Comparison of ENCODE assay signal across 24 mouse cellular contexts in genomic region chr10:88578651-88579050, GRCm38 (mm10). TPM values are rescaled to one million over a fixed set of nuclear protein-coding genes. Genes with fewer than 3 reads are reported as not detected.
A peak's percentile ranks its signal among the peaks of the same experiment; 100 is the strongest.
DNase-seq lines count a peak whose midpoint lies in the region; ATAC-seq and TF ChIP-seq lines count a peak whose summit lies in the region.
"Had no signal": no experiment of that assay in that cellular context is flagged by ENCODE, and none has a peak within 500 bp of the region (broad histone marks: within the 10 kb centered on the region; RNA-seq: fewer than 3 reads in every experiment).

No protein-coding gene starts in this region.

- no peak for TF ChIP-seq POLR2A in liver, adult 2 months (IDR thresholded peaks at IDR 0.05; ENCODE audit: extremely low read depth, insufficient read depth, low read length)

- ATAC-seq in liver, postnatal 0 days: no peak
- peak; percentile 93 for ATAC-seq in common myeloid progenitor, adult 5-6 weeks (replicated peaks; ENCODE audit: low read depth, poor library complexity, severe bottlenecking)
- ATAC-seq: Patski had no signal

- no peak for DNase-seq in gastrocnemius, adult 2 months
- no peak for DNase-seq in gastrocnemius, adult 18-20 months (ENCODE audit: low spot score)
- peak; percentile 17 for DNase-seq in liver, adult 2 months (ENCODE audit: extremely low read depth, low read depth, low spot score)
- DNase-seq in liver, postnatal 0 days: no peak
- no peak for DNase-seq in cerebellum, postnatal 36 days
- DNase-seq in yolk sac, embryonic 10.5 days (ENCODE audit: low spot score): no peak
- DNase-seq in embryo, embryonic 10 days (ENCODE audit: low spot score): no peak
- DNase-seq: adrenal gland, postnatal 14 days; B cell, adult 2 months; cerebellum, adult 18-20 months; gastrocnemius, postnatal 14 days; layer of hippocampus, adult 9-11 months; liver, embryonic 13.5 days; lung, postnatal 4 days; right cerebral cortex, adult 18-20 months; thymus, postnatal 25 days had no signal

- H3K9ac ChIP-seq in liver, adult 2 months (ENCODE audit: low read depth, low read length): no peak overlapping the region
- no peak overlapping the region for H3K9ac ChIP-seq in liver, postnatal 0 days (replicated peaks)
- H3K9ac ChIP-seq: forebrain, embryonic 12.5 days; hindbrain, embryonic 13.5 days; limb, embryonic 12.5 days; liver, embryonic 13.5 days; lung, embryonic 15.5 days; midbrain, embryonic 12.5 days; neural tube, embryonic 13.5 days had no signal

- 73% methylated on average over 4 of the region's 4 CpGs for WGBS in liver, adult 2 months
- WGBS in liver, postnatal 0 days (ENCODE audit: insufficient replicate concordance): 46% methylated on average over 4 of the region's 4 CpGs

- TF ChIP-seq CTCF in gastrocnemius, adult 2 months (IDR thresholded peaks at IDR 0.05): no peak
- TF ChIP-seq CTCF in liver, adult 2 months (IDR thresholded peaks at IDR 0.05; ENCODE audit: low read depth, low read length): no peak
- no peak for TF ChIP-seq CTCF in liver, postnatal 0 days (IDR thresholded peaks at IDR 0.05; ENCODE audit: low read depth)

- H3K4me3 ChIP-seq in gastrocnemius, adult 2 months: no peak overlapping the region
- H3K4me3 ChIP-seq in liver, adult 2 months (ENCODE audit: insufficient read depth, low read depth, low read length): no peak overlapping the region
- H3K4me3 ChIP-seq in liver, postnatal 0 days (ENCODE audit: low read depth, low read length): no peak overlapping the region
- H3K4me3 ChIP-seq: forebrain, embryonic 12.5 days; hindbrain, embryonic 13.5 days; limb, embryonic 12.5 days; liver, embryonic 13.5 days; lung, embryonic 15.5 days; midbrain, embryonic 12.5 days; neural tube, embryonic 13.5 days had no signal

- no peaks in the 10 kb centered on the region for H3K4me1 ChIP-seq in liver, adult 2 months (ENCODE audit: control insufficient read depth, insufficient read depth, low read length)
- no peaks in the 10 kb centered on the region for H3K4me1 ChIP-seq in liver, postnatal 0 days (ENCODE audit: insufficient read depth)
- H3K4me1 ChIP-seq: forebrain, embryonic 12.5 days; hindbrain, embryonic 13.5 days; limb, embryonic 12.5 days; liver, embryonic 13.5 days; lung, embryonic 15.5 days; midbrain, embryonic 12.5 days; neural tube, embryonic 13.5 days had no signal

- intact Hi-C loops in gastrocnemius, adult 2 months (cut with DNase I): no loop called here

- no peak for TF ChIP-seq EP300 in liver, postnatal 0 days (IDR thresholded peaks at IDR 0.05; ENCODE audit: low read depth)

- H3K9me3 ChIP-seq in liver, postnatal 0 days (ENCODE audit: low read length): no peaks in the 10 kb centered on the region
- H3K9me3 ChIP-seq: forebrain, embryonic 12.5 days; hindbrain, embryonic 13.5 days; limb, embryonic 12.5 days; liver, embryonic 13.5 days; lung, embryonic 15.5 days; midbrain, embryonic 12.5 days; neural tube, embryonic 13.5 days had no signal

- no peak overlapping the region for H3K4me2 ChIP-seq in liver, postnatal 0 days (ENCODE audit: low read depth, low read length)
- H3K4me2 ChIP-seq: forebrain, embryonic 12.5 days; hindbrain, embryonic 13.5 days; limb, embryonic 12.5 days; liver, embryonic 13.5 days; lung, embryonic 15.5 days; midbrain, embryonic 12.5 days; neural tube, embryonic 13.5 days had no signal

- H3K27me3 ChIP-seq in liver, adult 2 months (ENCODE audit: control insufficient read depth, insufficient read depth, low read length): no peaks in the 10 kb centered on the region
- no peaks in the 10 kb centered on the region for H3K27me3 ChIP-seq in liver, postnatal 0 days (ENCODE audit: insufficient read depth, low read length)
- H3K27me3 ChIP-seq: forebrain, embryonic 12.5 days; hindbrain, embryonic 13.5 days; limb, embryonic 12.5 days; liver, embryonic 13.5 days; lung, embryonic 15.5 days; midbrain, embryonic 12.5 days; neural tube, embryonic 13.5 days had no signal

- H3K36me3 ChIP-seq in liver, adult 2 months (ENCODE audit: control insufficient read depth, insufficient read depth, low read length): no peaks in the 10 kb centered on the region
- H3K36me3 ChIP-seq in liver, postnatal 0 days (replicated peaks; ENCODE audit: insufficient read depth, low read length): no peaks in the 10 kb centered on the region
- H3K36me3 ChIP-seq: forebrain, embryonic 12.5 days; hindbrain, embryonic 13.5 days; limb, embryonic 12.5 days; liver, embryonic 13.5 days; lung, embryonic 15.5 days; midbrain, embryonic 12.5 days; neural tube, embryonic 13.5 days had no signal

- H3K79me2 ChIP-seq in liver, adult 2 months (ENCODE audit: control insufficient read depth, insufficient read depth, low read length): no peaks in the 10 kb centered on the region

- H3K27ac ChIP-seq in gastrocnemius, adult 2 months: peak overlapping the region; percentile 61; the same call in 1 of the 2 replicates
- no peak overlapping the region for H3K27ac ChIP-seq in liver, adult 2 months (replicated peaks; ENCODE audit: insufficient read depth, low read depth, low read length)
- H3K27ac ChIP-seq in liver, postnatal 0 days (ENCODE audit: low read depth): no peak overlapping the region
- H3K27ac ChIP-seq: forebrain, embryonic 12.5 days; hindbrain, embryonic 13.5 days; limb, embryonic 12.5 days; liver, embryonic 13.5 days; lung, embryonic 15.5 days; midbrain, embryonic 12.5 days; neural tube, embryonic 13.5 days had no signal

RNA-seq across cellular contexts. Expression of gene Mybpc1, which starts 26.3 kb away (rescaled TPM):
- 1,000 to 10,000 TPM in 1 of 2 experiments, 100 to 1,000 TPM in 1; 749 to 2,272 TPM for total RNA-seq in gastrocnemius, adult 2 months (2021)
- 1,000 to 10,000 TPM; 1,377 to 1,820 TPM for total RNA-seq in gastrocnemius, adult 18-20 months (2021)
- total RNA-seq in liver, adult 2 months (2014; rRNA removed): 1.7 TPM in 1 of 2 replicates, not detected in the other
- polyA plus RNA-seq in liver, adult 2 months (2012; rRNA removed): not detected in 2 replicates
- polyA plus RNA-seq in liver, postnatal 0 days (2015; fragmentation: Nextera tagmentation; extraction: Ambion mirVana): 0.67 and 10.6 TPM in 2 replicates
- total RNA-seq in common myeloid progenitor, adult 5-6 weeks (2017): not detected in 2 replicates
- polyA plus RNA-seq: Patski had no signal

Comparison
In these comparisons a context has a peak if more than half of its experiments do, and no peak if none do; other contexts are left out.
1. RNA of gene Mybpc1, which starts 26.3 kb away (total RNA-seq): 749 to 2,272 TPM in gastrocnemius, adult 2 months and 1,377 to 1,820 TPM in gastrocnemius, adult 18-20 months; 1.7 TPM in liver, adult 2 months and not detected in common myeloid progenitor, adult 5-6 weeks; every median in the first group is over 100 times any median in the second.